Mouse (Mus musculus): Measurements from ENCODE around the gene Tas2r105. TPM values are rescaled to one million over a fixed set of nuclear protein-coding genes. Genes with fewer than 3 reads are reported as not detected.

Gene Tas2r105
- polyA plus RNA-seq (2015; fragmentation: Nextera tagmentation; extraction: Ambion mirVana) = not detected in 2 replicates

DNA sequence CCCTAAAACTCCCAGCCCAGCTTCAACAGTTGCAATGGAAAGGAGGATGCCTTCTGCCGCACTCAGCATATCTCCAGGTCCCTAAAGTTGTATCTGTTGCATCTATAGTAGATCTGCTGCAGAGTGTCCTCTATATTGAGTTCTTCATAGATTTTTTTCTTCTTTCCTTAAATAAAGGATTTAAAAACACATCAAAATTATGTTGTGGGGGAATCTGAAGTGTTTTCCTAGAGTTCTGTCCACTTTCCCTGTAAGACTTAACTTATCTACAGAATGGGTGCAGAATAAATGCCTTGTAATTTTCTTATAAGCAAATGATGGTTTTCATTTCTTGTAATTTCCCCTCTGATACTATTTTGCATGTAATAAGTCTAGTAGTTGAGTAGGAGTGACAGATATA lies at the start of gene Tas2r105:
TSS of gene Tas2r105 (minus strand) at position 101 of the 400 bp plus-strand sequence.
- no peaks in the 10 kb centered on the region for H3K36me3 ChIP-seq
- WGBS = 70% methylated on average over 1 of the region's 1 CpGs

DNA sequence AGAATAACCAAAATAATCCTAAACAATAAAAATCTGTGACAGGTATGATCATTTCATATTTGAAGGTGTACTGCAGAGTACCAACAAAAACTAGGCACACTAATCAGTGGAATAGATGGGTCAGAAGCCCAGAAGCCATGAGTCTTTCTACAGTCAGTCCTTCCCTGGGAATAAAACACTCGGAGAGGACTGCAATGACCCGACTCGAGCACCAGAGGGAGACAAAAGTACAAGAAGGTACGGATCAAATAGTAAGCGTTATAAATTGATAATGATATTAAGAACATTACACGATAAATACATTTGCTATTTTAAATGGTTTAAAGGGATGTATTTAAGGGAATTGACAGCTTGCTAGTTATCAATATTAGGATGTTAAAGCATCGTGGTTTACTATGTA lies 25.5 kb upstream of the Tas2r105 start:
- no peak for ATAC-seq (replicated peaks; ENCODE audit: low FRiP score)
- Histone ChIP-seq H3K27me3 (no peaks in the 10 kb centered on the region), H3K4me1 (no peaks in the 10 kb centered on the region), H3K9ac (no peak overlapping the region), H3K36me3 (no peaks in the 10 kb centered on the region), H3K4me3 (replicated peaks) (no peak overlapping the region), H3K4me2 (no peak overlapping the region), H3K27ac (no peak overlapping the region), H3K9me3 (replicated peaks) (0 out of 2 replicates have a peak, but pooled peaks cover 3% of the 10 kb centered on the region)
- WGBS = 52% methylated on average over 7 of the region's 7 CpGs

More for the DNA sequence above, at the start of gene Tas2r105:
- no peaks in the 10 kb centered on the region for H3K4me1 ChIP-seq
- no peak within 1 kb of the TSS for H3K9ac ChIP-seq
- no peak within 1 kb of the TSS for H3K27ac ChIP-seq
- H3K4me3 ChIP-seq (replicated peaks) = no peak within 1 kb of the TSS
- ATAC-seq (replicated peaks; ENCODE audit: low FRiP score) = no peak
- no peaks in the 10 kb centered on the region for H3K27me3 ChIP-seq
- peaks cover 11% of the 10 kb centered on the region; the same call in 1 of the 2 replicates for H3K9me3 ChIP-seq (replicated peaks)
- no peak within 1 kb of the TSS for H3K4me2 ChIP-seq

DNA sequence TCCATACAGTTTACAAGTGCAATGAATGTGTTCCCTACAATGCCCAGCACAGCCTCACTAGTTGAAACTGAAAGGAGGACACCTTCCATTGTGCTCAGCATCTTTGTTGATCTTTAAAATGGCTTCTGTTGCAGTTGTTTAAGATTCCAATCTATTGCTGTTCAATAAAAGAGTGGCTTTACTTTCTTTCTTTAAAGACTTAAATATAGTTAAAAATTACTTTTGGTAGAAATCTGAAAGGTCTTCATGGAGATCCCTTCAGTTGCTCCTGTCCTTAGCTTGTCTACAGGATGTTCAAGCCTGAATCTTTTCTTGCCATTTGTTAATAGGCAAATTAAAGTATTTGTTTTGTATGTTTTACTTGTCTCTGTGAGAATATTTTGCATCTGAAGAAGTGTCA lies 2.7 kb upstream of the Tas2r105 start, which contains the start of gene Tas2r114:
TSS of gene Tas2r114 (minus strand) at position 101 of the 400 bp plus-strand sequence.
- ATAC-seq (replicated peaks; ENCODE audit: low FRiP score) = no peak
- Histone ChIP-seq H3K27me3 (no peaks in the 10 kb centered on the region), H3K27ac (no peak within 1 kb of the TSS), H3K36me3 (no peaks in the 10 kb centered on the region), H3K4me3 (replicated peaks) (no peak within 1 kb of the TSS), H3K4me2 (no peak within 1 kb of the TSS), H3K9me3 (replicated peaks) (peaks cover 7% of the 10 kb centered on the region; the same call in 1 of the 2 replicates), H3K9ac (no peak within 1 kb of the TSS), H3K4me1 (no peaks in the 10 kb centered on the region)

DNA sequence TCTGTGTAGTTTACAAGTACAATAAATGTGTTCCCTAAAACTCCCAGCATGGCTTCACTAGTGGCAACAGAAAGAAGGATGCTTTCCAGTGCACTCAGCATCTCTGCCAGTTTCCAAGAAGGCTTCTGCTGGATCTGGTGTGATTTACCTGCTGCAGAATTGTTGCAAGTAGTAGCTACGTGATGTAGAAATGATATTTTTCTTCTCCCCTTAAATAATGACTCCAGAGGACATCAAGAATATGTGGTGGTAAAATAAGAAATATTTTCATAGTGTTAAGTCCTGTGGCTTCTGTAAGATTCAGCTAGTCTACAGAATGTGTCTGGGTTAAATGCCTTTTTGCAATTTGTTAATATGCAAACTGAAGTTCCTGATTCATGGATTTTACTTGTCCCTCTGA lies 1.7 kb downstream of the Tas2r105 start, which contains the start of gene Tas2r104:
TSS of gene Tas2r104 (minus strand) at position 101 of the 400 bp plus-strand sequence.
- no peak for ATAC-seq (replicated peaks; ENCODE audit: low FRiP score)
- Histone ChIP-seq H3K36me3 (no peaks in the 10 kb centered on the region), H3K27me3 (no peaks in the 10 kb centered on the region), H3K27ac (no peak within 1 kb of the TSS), H3K4me3 (replicated peaks) (no peak within 1 kb of the TSS), H3K4me2 (no peak within 1 kb of the TSS), H3K4me1 (no peaks in the 10 kb centered on the region), H3K9me3 (replicated peaks) (peaks cover 7% of the 10 kb centered on the region; the same call in 1 of the 2 replicates), H3K9ac (no peak within 1 kb of the TSS)
- 76% methylated on average over 1 of the region's 1 CpGs for WGBS

DNA sequence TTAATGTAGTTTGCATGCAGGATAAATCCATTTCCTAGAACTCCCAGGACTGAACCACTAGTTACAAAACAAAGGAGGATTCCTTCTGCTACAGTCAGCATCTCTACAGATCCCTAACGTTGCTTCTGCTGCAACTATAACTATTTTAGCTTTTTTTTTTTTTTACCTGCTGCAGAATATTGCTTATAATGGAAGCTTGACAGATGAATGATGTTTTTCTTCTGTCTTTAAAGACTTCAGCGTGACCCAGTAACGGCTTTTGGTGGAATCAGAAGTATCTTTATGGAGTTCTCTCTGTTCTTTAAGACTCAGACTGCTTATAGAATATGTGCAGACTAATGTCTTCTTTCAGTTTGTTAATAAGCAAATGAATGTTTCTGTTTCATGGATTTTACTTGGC lies 8.5 kb downstream of the Tas2r105 start, which contains the start of gene Tas2r106:
TSS of gene Tas2r106 (minus strand) at position 101 of the 400 bp plus-strand sequence.
- Histone ChIP-seq H3K4me3 (replicated peaks) (no peak within 1 kb of the TSS), H3K36me3 (no peaks in the 10 kb centered on the region), H3K4me1 (no peaks in the 10 kb centered on the region), H3K9me3 (replicated peaks) (peaks cover 3% of the 10 kb centered on the region; the same call in 1 of the 2 replicates), H3K4me2 (no peak within 1 kb of the TSS), H3K9ac (no peak within 1 kb of the TSS), H3K27me3 (no peaks in the 10 kb centered on the region), H3K27ac (no peak within 1 kb of the TSS)
- no peak for ATAC-seq (replicated peaks; ENCODE audit: low FRiP score)
- 74% methylated on average over 3 of the region's 3 CpGs for WGBS

- H3K4me1 ChIP-seq = no peaks in the 10 kb centered on the region
- ATAC-seq (replicated peaks; ENCODE audit: low FRiP score) = no peak
- no peak within 1 kb of the TSS for H3K9ac ChIP-seq
- no peak within 1 kb of the TSS for H3K4me3 ChIP-seq (replicated peaks)
- no peaks in the 10 kb centered on the region for H3K27me3 ChIP-seq
- no peaks in the 10 kb centered on the region for H3K36me3 ChIP-seq
- H3K4me2 ChIP-seq = no peak within 1 kb of the TSS
- no peak within 1 kb of the TSS for H3K27ac ChIP-seq
- H3K9me3 ChIP-seq (replicated peaks) = no peaks in the 10 kb centered on the region
These were observed 27.2 kb downstream of the Tas2r105 start, which contains the start of gene Tas2r107 for GRCm38 (mm10) chr6:131660049-131660448. Gene Tas2r107, minus strand, starts transcription at chr6:131660149.

Other genes starting within 250 kb of the Tas2r105 start
- not detected in 2 replicates for gene 5430401F13Rik, start 201.1 kb downstream of the Tas2r105 start, polyA plus RNA-seq (2015; fragmentation: Nextera tagmentation; extraction: Ambion mirVana)
- gene Gm6619, start 201.1 kb downstream of the Tas2r105 start, polyA plus RNA-seq (2015; fragmentation: Nextera tagmentation; extraction: Ambion mirVana) = not detected in 2 replicates
- gene Tas2r130, start 56.6 kb downstream of the Tas2r105 start, polyA plus RNA-seq (2015; fragmentation: Nextera tagmentation; extraction: Ambion mirVana) = not detected in 2 replicates
- not detected in 2 replicates for gene Tas2r107, start 27.3 kb downstream of the Tas2r105 start, polyA plus RNA-seq (2015; fragmentation: Nextera tagmentation; extraction: Ambion mirVana)
- gene Tas2r106, start 8.6 kb downstream of the Tas2r105 start, polyA plus RNA-seq (2015; fragmentation: Nextera tagmentation; extraction: Ambion mirVana) = not detected in 2 replicates
- not detected in 2 replicates for gene Tas2r104, start 1.8 kb downstream of the Tas2r105 start, polyA plus RNA-seq (2015; fragmentation: Nextera tagmentation; extraction: Ambion mirVana)
- gene Tas2r114, start 2.6 kb upstream of the Tas2r105 start, polyA plus RNA-seq (2015; fragmentation: Nextera tagmentation; extraction: Ambion mirVana) = not detected in 2 replicates